Mouse (Mus musculus) cerebellum, adult 2 months (tissue): ENCODE results near the gene 4930432K21Rik.

Experiments used
- CTCF ChIP-seq: fragments of 200-500 bp; IDR thresholded peaks from 2 replicates; pipeline ENCODE4 v1.5.1; 2011; ENCODE audit warnings: low read depth, mild to moderate bottlenecking, control low read depth, low read length, moderate library complexity, borderline replicate concordance; ENCODE audit not compliant: insufficient read depth
- POLR2A ChIP-seq: fragments of 200-500 bp; IDR thresholded peaks from 2 replicates; pipeline ENCODE4 v1.6.1; 2011; ENCODE audit warnings: low read length, control low read depth, borderline replicate concordance; ENCODE audit not compliant: insufficient read depth

GRCm38 (mm10) chr8:84106216-84107040, 41.4 kb upstream of the 4930432K21Rik start:
- no peak for TF ChIP-seq CTCF
- TF ChIP-seq POLR2A, result no peak
